Mouse (Mus musculus): ENCODE data around the gene Idh1. TPM values are rescaled to one million over a fixed set of nuclear protein-coding genes. Genes with fewer than 3 reads are reported as not detected.

Gene Idh1
- polyA plus RNA-seq, 1 experiment: 32.7 TPM

DNA sequence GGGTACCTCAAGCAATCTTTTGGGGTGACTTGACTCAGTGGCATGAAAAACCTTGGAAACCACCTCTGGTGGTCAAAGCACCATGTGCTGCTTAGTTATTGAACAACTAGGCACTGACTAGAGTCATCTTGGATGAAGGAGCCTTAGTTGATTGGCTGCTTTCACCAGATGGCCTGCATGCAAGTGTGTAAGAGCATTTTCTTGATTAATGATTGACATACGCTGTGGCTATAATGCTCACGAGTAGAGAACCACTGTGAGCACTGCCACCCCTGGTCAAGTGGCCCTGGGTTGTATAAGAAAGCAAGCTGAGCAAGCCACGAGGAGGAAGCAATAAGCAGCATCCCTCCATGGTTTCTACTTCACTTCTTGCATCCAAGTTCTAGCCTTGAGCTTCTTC is 56.1 kb downstream of the Idh1 start:
- Histone ChIP-seq H3K4me3 (replicated peaks; ENCODE audit: extremely low read depth, low read depth, low read length) (no peak overlapping the region), H3K4me1 (ENCODE audit: control insufficient read depth, insufficient read depth, low read length) (no peaks in the 10 kb centered on the region)
- WGBS: 62% methylated on average over 3 of the region's 3 CpGs
- DNase-seq: no peak
- no peak for TF ChIP-seq POLR2A (IDR thresholded peaks at IDR 0.05; ENCODE audit: borderline replicate concordance, extremely low read depth, low read depth, low read length)
- TF ChIP-seq CTCF (IDR thresholded peaks at IDR 0.05; ENCODE audit: insufficient read depth, low read length): no peak

DNA sequence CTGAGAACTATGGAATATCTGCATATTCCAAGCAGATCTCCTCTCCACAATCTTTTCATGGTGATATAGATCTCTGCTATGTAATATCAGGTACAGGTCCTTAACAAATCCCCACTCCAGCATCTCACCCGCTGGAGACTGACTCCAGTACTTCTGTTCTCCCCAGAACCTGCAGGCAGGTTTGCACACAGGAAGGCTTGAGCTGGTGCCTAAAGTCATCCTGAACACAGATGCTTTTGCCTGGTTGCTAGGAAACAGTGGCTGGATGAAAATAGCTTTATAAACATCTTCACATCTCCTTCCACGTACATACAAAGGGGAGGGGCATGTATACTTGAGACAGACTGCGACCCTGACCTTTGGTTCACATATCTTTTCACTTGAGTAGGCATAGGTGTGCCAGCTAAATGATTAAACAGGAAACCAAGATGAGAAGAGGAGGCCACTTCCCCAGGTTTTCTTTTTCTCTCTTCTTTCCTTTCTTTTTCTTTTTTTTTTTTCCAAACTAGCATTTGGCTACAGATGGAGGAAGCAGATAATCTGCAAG is 56.6 kb downstream of the Idh1 start:
- WGBS: 48% methylated on average over 3 of the region's 3 CpGs
- DNase-seq: no peak
- no peaks in the 10 kb centered on the region for H3K4me1 ChIP-seq (ENCODE audit: control insufficient read depth, insufficient read depth, low read length)
- no peak overlapping the region for H3K4me3 ChIP-seq (replicated peaks; ENCODE audit: extremely low read depth, low read depth, low read length)
- TF ChIP-seq CTCF (IDR thresholded peaks at IDR 0.05; ENCODE audit: insufficient read depth, low read length): no peak
- TF ChIP-seq POLR2A (IDR thresholded peaks at IDR 0.05; ENCODE audit: borderline replicate concordance, extremely low read depth, low read depth, low read length): no peak

DNA sequence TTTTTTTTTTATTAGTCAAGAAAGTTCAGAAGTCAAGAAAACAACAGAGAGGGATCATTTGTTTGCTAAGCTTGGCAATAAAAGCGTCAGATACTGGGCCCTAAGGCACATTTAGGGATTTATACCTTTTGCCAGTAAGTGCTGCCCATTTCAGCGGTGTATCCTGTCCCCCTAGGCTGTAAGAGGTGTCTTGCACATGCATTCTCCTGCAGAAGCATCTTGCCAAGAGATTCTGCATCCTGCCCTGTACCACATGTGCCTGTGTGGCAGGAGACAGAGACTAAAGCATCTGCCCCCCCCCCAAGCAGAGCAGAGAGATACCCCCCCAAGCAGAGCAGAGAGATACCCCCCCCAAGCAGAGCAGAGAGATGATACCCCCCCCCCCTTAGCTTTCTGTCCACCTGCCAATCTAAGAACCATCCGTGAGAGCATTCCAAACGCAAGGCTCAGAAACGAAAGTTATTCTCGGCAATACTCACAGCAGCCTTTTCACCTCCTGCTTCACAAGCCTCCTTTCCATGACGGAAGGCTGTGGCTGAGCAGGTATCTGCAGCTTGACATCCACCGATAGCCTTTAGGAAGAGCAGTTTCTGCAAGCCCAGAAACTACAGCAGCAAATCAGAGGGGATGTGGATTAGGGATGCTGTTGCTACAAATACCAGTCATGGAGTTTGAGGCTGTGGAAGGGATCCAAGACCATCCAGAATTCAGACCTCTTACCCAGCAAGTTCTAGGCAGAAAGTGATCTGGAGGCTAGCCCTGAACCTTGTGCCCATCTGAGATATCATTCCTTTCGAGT is 63.5 kb downstream of the Idh1 start, which contains the start of gene D630023F18Rik:
Gene D630023F18Rik, minus strand, starts transcription at position 641 of the 799 bp plus-strand sequence.
- 31% methylated on average over 9 of the region's 9 CpGs for WGBS
- DNase-seq: no peak
- H3K4me1 ChIP-seq (ENCODE audit: control insufficient read depth, insufficient read depth, low read length): no peaks in the 10 kb centered on the region
- TF ChIP-seq CTCF (IDR thresholded peaks at IDR 0.05; ENCODE audit: insufficient read depth, low read length) (no peak), POLR2A (IDR thresholded peaks at IDR 0.05; ENCODE audit: borderline replicate concordance, extremely low read depth, low read depth, low read length) (no peak)
- H3K4me3 ChIP-seq (replicated peaks; ENCODE audit: extremely low read depth, low read depth, low read length): no peak within 1 kb of the TSS

DNA sequence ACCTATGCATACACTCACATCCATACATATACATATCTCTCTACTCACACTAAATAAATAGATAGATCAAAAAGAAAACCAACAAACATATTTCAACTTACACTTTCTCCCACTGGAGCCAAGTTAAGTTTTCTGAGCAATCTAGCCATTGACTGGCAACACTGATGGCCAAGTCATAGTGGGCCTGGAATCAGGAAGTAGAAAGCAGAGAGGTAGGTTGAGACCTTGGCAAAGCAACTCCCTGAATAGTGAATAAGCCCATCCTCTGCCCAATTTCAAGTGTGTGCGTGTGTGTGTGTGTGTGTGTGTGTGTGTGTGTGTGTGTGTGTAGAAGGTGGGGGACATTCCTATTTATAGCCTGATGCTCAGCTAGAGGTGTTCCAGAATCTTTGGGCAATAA is 66.9 kb downstream of the Idh1 start, which contains the start of gene Gm28845:
Gene Gm28845, minus strand, starts transcription at position 121 of the 400 bp plus-strand sequence.
- DNase-seq: no peak
- Histone ChIP-seq H3K4me3 (replicated peaks; ENCODE audit: extremely low read depth, low read depth, low read length) (no peak within 1 kb of the TSS), H3K4me1 (ENCODE audit: control insufficient read depth, insufficient read depth, low read length) (no peaks in the 10 kb centered on the region)
- WGBS: 87% methylated on average over 1 of the region's 1 CpGs
- no peak for TF ChIP-seq CTCF (IDR thresholded peaks at IDR 0.05; ENCODE audit: insufficient read depth, low read length)
- TF ChIP-seq POLR2A (IDR thresholded peaks at IDR 0.05; ENCODE audit: borderline replicate concordance, extremely low read depth, low read depth, low read length): no peak

DNA sequence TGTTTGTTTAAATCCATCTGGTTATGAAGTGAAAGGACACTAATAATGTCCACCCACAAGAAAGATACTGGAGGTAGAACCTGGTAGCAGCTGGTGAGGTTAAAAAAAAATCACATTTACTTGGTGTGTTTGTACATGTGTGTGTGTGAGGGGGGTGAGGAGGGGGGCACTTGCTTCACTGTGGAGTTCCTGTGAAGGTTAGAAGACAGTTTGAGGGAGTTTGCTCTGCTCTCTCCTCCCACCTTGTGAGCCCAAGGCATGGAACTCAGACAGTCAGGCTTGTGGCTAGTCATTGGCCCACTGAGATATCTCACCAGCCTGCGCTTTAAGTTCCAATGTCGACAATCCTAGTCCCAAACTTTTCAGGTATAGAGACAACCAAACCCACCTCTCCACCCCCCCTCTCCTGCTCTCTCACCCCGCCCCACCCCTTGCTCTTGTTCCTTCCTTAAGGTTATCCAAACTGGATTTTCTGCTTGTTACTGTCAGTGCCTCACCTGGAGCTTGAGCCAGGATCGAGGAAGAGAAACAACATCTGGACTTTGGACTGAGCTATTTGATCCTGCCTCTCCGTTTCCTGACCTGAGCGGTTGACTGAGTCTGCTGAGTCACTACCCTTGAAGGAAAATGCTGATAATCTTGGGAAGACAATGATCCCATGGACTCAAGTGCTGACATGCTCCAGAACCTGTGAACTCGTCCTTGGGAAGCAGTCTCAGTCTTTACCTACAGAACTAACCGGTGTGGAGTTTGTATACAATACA is 68.0 kb downstream of the Idh1 start:
- no peaks in the 10 kb centered on the region for H3K4me1 ChIP-seq (ENCODE audit: control insufficient read depth, insufficient read depth, low read length)
- no peak for DNase-seq

DNA sequence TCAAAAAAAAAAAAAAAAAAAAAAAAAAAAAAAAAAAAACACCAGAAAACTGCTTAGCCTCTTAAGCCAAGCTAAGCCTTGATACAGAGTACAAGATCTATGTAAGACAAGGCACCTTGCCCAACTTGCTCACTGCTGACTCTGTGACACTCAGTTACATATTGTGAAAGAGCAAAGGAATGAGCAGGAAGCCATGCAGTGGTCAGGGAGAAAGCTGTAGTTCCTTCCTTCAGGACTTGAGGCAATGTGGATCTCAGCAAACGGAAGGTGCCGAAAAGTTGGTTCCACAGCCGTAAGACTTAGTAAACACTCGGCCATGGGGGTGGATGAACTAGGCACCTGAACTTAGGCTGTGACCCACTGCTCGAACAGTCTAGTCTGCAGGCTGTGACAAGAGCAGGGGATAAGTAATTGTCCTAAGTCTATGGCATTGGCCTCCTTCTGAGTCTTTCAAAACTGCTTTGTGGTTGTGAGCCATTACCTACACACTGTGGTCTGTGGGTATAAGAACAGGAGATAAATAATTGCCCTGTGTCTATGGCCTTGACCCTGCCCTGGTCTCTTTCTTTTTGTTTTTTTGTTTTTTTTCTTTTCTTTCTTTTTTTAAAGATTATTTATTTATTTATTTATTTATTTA is 72.6 kb downstream of the Idh1 start:
- WGBS: 67% methylated on average over 5 of the region's 5 CpGs
- Histone ChIP-seq H3K4me1 (ENCODE audit: control insufficient read depth, insufficient read depth, low read length) (no peaks in the 10 kb centered on the region), H3K4me3 (replicated peaks; ENCODE audit: extremely low read depth, low read depth, low read length) (no peak overlapping the region)
- no peak for DNase-seq
- TF ChIP-seq POLR2A (IDR thresholded peaks at IDR 0.05; ENCODE audit: borderline replicate concordance, extremely low read depth, low read depth, low read length): no peak

More for the DNA sequence above, 68.0 kb downstream of the Idh1 start:
- H3K4me3 ChIP-seq (replicated peaks; ENCODE audit: extremely low read depth, low read depth, low read length): no peak overlapping the region
- TF ChIP-seq POLR2A (IDR thresholded peaks at IDR 0.05; ENCODE audit: borderline replicate concordance, extremely low read depth, low read depth, low read length): no peak
- TF ChIP-seq CTCF (IDR thresholded peaks at IDR 0.05; ENCODE audit: insufficient read depth, low read length): no peak
- 67% methylated on average over 8 of the region's 8 CpGs for WGBS

DNA sequence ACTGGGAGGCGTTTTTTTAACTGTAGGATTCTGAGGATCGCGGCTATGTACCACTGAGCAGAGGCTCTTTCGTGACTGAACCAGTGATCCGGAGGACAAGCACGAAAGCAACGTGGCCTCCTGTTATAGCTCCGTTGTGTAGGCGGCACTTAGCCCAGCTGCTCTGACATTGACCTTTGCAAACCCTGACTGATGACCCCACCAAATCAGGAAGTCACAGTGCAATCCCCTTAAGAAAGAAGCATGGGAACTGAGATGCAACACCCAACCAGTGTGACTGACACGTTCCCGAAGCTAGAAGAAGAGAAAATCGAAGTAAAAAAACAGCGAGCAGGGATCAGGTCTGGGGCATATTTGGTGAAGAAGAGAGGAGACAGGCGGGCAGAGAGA is 73.5 kb downstream of the Idh1 start:
- H3K4me3 ChIP-seq (replicated peaks; ENCODE audit: extremely low read depth, low read depth, low read length): no peak overlapping the region
- WGBS: 44% methylated on average over 14 of the region's 14 CpGs
- H3K4me1 ChIP-seq (ENCODE audit: control insufficient read depth, insufficient read depth, low read length): no peaks in the 10 kb centered on the region
- no peak for DNase-seq
- TF ChIP-seq POLR2A (IDR thresholded peaks at IDR 0.05; ENCODE audit: borderline replicate concordance, extremely low read depth, low read depth, low read length) (no peak), CTCF (IDR thresholded peaks at IDR 0.05; ENCODE audit: insufficient read depth, low read length) (no peak)

DNA sequence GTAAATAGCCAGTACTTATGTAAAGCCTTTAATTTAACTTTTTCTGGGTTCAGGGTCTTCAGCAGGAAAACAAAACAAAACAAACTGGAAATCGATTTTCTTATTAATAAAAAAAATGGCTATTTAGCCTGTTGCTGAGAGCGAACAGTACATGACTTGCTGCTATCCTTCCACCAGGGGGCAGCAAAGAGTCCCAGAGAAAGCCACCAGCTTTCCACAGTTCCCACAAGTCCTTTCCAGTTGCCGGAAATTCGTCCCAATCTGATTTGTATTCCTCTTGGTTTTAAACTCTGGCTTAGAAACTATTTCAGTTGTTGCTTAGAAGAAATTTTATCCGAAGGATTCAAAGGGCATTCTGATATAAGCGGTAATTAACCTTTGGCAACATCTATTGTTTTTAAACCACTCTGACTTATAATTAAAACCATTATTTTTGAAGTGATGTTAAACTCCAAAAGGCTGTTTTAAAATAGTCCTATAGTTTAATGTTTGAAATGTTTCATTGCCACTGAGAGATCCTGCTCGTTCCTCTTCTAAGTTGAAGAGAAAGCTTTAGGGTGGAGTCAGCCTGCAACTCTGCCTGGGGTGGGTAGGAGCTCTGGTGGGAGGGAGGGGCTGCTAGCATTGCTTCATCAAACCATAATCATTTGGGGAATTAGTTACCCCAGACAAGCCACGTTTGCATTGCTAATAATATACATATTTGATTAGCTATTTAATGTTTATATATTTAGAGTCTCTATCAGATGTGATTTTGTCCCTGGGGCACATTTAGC is 74.1 kb downstream of the Idh1 start:
- DNase-seq: peak; percentile 43

More for the DNA sequence above, 74.1 kb downstream of the Idh1 start:
- peak; percentile 89 for TF ChIP-seq CTCF (IDR thresholded peaks at IDR 0.05; ENCODE audit: insufficient read depth, low read length)
- TF ChIP-seq POLR2A (IDR thresholded peaks at IDR 0.05; ENCODE audit: borderline replicate concordance, extremely low read depth, low read depth, low read length): no peak
- 7% methylated on average over 8 of the region's 8 CpGs for WGBS
- no peak overlapping the region for H3K4me3 ChIP-seq (replicated peaks; ENCODE audit: extremely low read depth, low read depth, low read length)
- H3K4me1 ChIP-seq (ENCODE audit: control insufficient read depth, insufficient read depth, low read length): no peaks in the 10 kb centered on the region
